Mouse (Mus musculus): ENCODE measurements around the gene Cdk2ap2.
A peak's percentile ranks its signal among the peaks of the same experiment; 100 is the strongest.

Cdk2ap2 gene

GRCm38 (mm10) chr19:4094774-4095303 is 2.1 kb upstream of the Cdk2ap2 start:
- DNase-seq (ENCODE audit: low spot score): no peak

GRCm38 (mm10) chr19:4095802-4096201 is 1.2 kb upstream of the Cdk2ap2 start:
- DNase-seq (ENCODE audit: low spot score): no peak

GRCm38 (mm10) chr19:4097441-4097825 is 451 bp downstream of the Cdk2ap2 start:
- no peak for DNase-seq (ENCODE audit: low spot score)

GRCm38 (mm10) chr19:4098426-4098825 is 1.4 kb downstream of the Cdk2ap2 start:
- DNase-seq (ENCODE audit: low spot score): no peak

- peak; percentile 79 for DNase-seq (ENCODE audit: low spot score)
These were observed 2.1 kb downstream of the Cdk2ap2 start for GRCm38 (mm10) chr19:4099056-4099455.

- DNase-seq (ENCODE audit: low spot score): peak; percentile 44
These were observed 3.1 kb downstream of the Cdk2ap2 start, which contains the start of gene Pitpnm1 for GRCm38 (mm10) chr19:4099837-4100717. Pitpnm1 (plus strand) TSS chr19:4099998.

GRCm38 (mm10) chr19:4100718-4101261 is 3.8 kb downstream of the Cdk2ap2 start:
- no peak for DNase-seq (ENCODE audit: low spot score)

GRCm38 (mm10) chr19:4101466-4101865 is 4.5 kb downstream of the Cdk2ap2 start:
- no peak for DNase-seq (ENCODE audit: low spot score)

- DNase-seq (ENCODE audit: low spot score): no peak
These were observed 5.1 kb downstream of the Cdk2ap2 start for GRCm38 (mm10) chr19:4102049-4102448.

GRCm38 (mm10) chr19:4102626-4103025 is 5.6 kb downstream of the Cdk2ap2 start:
- DNase-seq (ENCODE audit: low spot score): no peak

- no peak for DNase-seq (ENCODE audit: low spot score)
These were observed 6.3 kb downstream of the Cdk2ap2 start for GRCm38 (mm10) chr19:4103294-4103693.

- DNase-seq (ENCODE audit: low spot score): no peak
These were observed 6.8 kb downstream of the Cdk2ap2 start for GRCm38 (mm10) chr19:4103792-4104191.

- no peak for DNase-seq (ENCODE audit: low spot score)
These were observed 7.8 kb downstream of the Cdk2ap2 start for GRCm38 (mm10) chr19:4104675-4105194.

- DNase-seq (ENCODE audit: low spot score): no peak
These were observed 9.7 kb downstream of the Cdk2ap2 start for GRCm38 (mm10) chr19:4106654-4107053.

- no peak for DNase-seq (ENCODE audit: low spot score)
These were observed 11.6 kb downstream of the Cdk2ap2 start for GRCm38 (mm10) chr19:4108535-4108934.

GRCm38 (mm10) chr19:4112063-4112960 is 15.3 kb downstream of the Cdk2ap2 start:
- DNase-seq (ENCODE audit: low spot score): no peak

GRCm38 (mm10) chr19:4113186-4113805 is 16.3 kb downstream of the Cdk2ap2 start:
- peak; percentile 55 for DNase-seq (ENCODE audit: low spot score)

- DNase-seq (ENCODE audit: low spot score): no peak
These were observed 16.8 kb downstream of the Cdk2ap2 start for GRCm38 (mm10) chr19:4113806-4114230.

- no peak for DNase-seq (ENCODE audit: low spot score)
These were observed 17.6 kb downstream of the Cdk2ap2 start for GRCm38 (mm10) chr19:4114551-4114950.

GRCm38 (mm10) chr19:4115144-4115543 is 18.2 kb downstream of the Cdk2ap2 start:
- DNase-seq (ENCODE audit: low spot score): no peak

GRCm38 (mm10) chr19:4115816-4116215 is 18.8 kb downstream of the Cdk2ap2 start:
- DNase-seq (ENCODE audit: low spot score): no peak
